Mouse (Mus musculus): ENCODE results near the gene Trrap. TPM values are rescaled to one million over a fixed set of nuclear protein-coding genes. Genes with fewer than 3 reads are reported as not detected.
A peak's percentile ranks its signal among the peaks of the same experiment; 100 is the strongest.

Trrap gene
- polyA plus RNA-seq (2012; ENCODE audit: insufficient read depth, insufficient read length, missing spikeins), result 61.1 and 64.8 TPM in 2 replicates

DNA sequence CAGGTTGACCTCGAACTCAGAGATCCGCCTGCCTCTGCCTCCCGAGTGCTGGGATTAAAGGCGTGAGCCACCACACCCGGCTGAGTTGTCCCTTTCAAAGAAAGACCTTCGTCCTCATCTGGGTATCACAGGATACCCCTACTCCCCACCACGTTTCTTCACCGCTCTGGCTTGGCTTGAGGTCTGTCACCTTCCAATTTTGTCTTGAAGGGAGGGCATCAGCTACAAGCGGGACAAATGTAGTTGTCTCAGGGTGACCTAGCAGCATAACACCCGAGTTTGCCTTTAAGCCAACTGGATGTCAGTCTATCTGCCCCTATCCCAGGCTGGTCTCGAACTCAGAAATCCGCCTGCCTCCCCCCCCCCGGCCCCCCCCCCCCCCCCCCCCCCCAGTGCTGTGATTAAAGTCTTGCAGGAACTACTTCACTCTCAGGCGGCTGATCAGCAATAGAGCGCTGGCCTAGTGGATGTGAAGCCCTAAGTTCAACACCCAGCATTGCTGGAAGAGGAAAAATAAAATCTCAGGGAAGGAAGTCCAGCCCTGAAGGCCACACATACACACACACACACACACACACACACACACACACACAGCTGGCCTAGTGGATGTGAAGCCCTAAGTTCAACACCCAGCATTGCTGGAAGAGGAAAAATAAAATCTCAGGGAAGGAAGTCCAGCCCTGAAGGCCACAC lies at the start of gene Trrap:
TSS of gene Trrap (plus strand) at position 627 of the 693 bp plus-strand sequence.
- H3K4me1 ChIP-seq (ENCODE audit: control insufficient read depth, insufficient read depth, low read length), result peaks cover 25% of the 10 kb centered on the region
- H3K4me3 ChIP-seq (ENCODE audit: insufficient read depth, low read length), result peak within 1 kb of the TSS; percentile 98
- H3K27ac ChIP-seq (ENCODE audit: insufficient read depth, low read depth, low read length), result peak within 1 kb of the TSS; percentile 83

DNA sequence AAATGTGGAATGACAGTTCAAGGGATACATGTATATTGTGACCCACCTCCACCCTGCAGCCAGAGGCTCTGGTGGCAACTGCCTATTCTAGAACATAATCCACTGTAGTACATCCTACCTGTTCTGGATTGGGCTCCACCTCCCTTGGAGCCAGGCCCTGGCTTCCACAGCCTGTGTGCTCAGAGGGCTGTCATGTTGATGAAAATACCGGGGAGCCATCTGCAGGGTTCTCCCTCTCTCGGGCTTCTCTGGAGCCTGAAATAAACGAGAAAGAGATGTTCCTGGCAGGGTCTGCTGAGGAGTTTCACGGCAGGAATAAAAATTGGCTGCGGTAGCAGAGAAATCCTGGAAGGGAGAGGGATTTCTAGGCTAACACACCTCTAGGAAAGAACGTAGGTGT lies 47.8 kb upstream of the Trrap start:
- no peak overlapping the region for H3K4me3 ChIP-seq (ENCODE audit: insufficient read depth, low read length)
- H3K27ac ChIP-seq (ENCODE audit: insufficient read depth, low read depth, low read length), result no peak overlapping the region
- H3K4me1 ChIP-seq (ENCODE audit: control insufficient read depth, insufficient read depth, low read length), result no peaks in the 10 kb centered on the region
- TF ChIP-seq CTCF (IDR thresholded peaks at IDR 0.05; ENCODE audit: low read depth, low read length) (no peak), POLR2A (IDR thresholded peaks at IDR 0.05; ENCODE audit: borderline replicate concordance, low read depth, low read length) (no peak)

DNA sequence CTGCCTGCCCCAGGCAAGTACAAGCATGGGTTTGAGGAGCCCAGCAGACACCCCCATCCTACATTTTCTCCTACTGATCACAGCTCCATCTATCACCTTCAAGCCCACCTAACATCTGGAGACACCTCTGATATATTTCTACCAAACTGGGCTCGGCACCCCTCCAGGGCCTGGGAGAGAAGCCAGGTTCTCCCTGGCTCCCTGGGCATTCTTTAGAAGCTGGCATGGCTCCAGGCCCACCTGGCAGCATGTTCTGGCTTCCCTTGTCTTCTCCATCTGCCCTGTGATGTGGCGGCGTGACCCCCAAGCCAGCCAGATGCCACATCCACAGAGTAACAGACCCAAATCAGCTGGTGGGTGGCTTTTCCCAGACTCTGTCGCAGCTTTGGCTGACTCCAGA lies 47.3 kb upstream of the Trrap start:
- TF ChIP-seq CTCF (IDR thresholded peaks at IDR 0.05; ENCODE audit: low read depth, low read length) (no peak), POLR2A (IDR thresholded peaks at IDR 0.05; ENCODE audit: borderline replicate concordance, low read depth, low read length) (no peak)
- Histone ChIP-seq H3K4me3 (ENCODE audit: insufficient read depth, low read length) (no peak overlapping the region), H3K4me1 (ENCODE audit: control insufficient read depth, insufficient read depth, low read length) (no peaks in the 10 kb centered on the region), H3K27ac (ENCODE audit: insufficient read depth, low read depth, low read length) (no peak overlapping the region)

DNA sequence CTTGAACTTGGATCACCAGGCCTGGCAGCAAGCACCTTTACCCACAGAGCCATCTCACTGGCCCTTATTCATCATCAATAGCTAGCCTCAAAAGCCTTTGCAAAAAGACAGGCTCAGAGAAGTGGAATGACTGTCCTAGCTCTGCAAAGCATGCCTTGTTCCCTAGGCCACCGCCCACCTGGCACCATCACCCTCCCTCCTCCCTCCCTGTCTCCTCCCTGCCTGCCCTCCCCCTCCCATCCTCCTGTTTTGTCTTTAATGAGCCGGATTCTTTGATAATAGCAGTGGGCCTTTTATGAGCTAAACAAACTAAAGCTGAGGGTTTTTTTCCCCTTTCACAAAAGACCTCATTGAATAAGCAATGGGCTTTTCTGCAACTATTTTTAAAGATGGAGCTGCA lies 42.6 kb upstream of the Trrap start:
- Histone ChIP-seq H3K4me1 (ENCODE audit: control insufficient read depth, insufficient read depth, low read length) (no peaks in the 10 kb centered on the region), H3K27ac (ENCODE audit: insufficient read depth, low read depth, low read length) (no peak overlapping the region), H3K4me3 (ENCODE audit: insufficient read depth, low read length) (no peak overlapping the region)
- TF ChIP-seq POLR2A (IDR thresholded peaks at IDR 0.05; ENCODE audit: borderline replicate concordance, low read depth, low read length), result no peak
- TF ChIP-seq CTCF (IDR thresholded peaks at IDR 0.05; ENCODE audit: low read depth, low read length), result no peak

DNA sequence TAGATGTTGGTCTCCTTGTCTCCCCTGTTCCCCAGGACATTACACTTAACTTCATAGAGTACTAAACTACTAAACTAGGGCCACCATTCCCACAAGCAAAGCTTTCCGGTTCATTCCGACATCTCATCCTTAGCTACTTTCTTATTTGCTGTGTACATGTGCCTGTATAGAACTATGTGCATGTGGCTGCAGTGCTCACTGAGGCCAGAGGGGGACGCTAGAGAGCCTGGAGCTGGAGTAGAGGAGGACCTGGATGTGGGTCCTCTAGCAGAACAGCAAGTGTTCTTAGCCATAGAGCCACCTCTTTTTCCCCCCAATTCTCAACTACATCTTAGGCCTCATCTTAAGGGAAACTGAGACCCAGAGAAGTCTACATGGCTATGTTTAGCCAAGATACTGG lies 42.0 kb upstream of the Trrap start:
- no peak overlapping the region for H3K4me3 ChIP-seq (ENCODE audit: insufficient read depth, low read length)
- TF ChIP-seq CTCF (IDR thresholded peaks at IDR 0.05; ENCODE audit: low read depth, low read length), result no peak
- TF ChIP-seq POLR2A (IDR thresholded peaks at IDR 0.05; ENCODE audit: borderline replicate concordance, low read depth, low read length), result no peak
- no peaks in the 10 kb centered on the region for H3K4me1 ChIP-seq (ENCODE audit: control insufficient read depth, insufficient read depth, low read length)
- H3K27ac ChIP-seq (ENCODE audit: insufficient read depth, low read depth, low read length), result no peak overlapping the region

DNA sequence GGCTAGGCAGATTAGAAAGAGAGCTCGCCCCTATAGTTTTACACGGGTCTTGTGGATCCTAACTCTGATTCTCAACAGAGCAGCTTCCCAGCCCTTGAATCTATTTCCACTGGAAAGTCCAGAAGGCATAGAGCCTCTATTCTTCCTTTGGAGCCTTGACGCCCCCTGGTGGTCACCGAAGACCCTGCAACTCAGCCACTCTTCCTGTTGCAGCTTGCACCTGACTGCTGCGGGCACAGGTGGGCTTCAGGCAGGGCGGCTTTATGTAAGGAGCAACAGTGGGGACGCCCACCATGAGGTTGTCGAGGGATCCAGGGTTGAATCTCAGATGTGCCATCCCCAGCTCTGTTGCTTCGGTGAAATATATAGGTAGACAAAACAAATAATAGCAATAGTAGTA lies 40.4 kb upstream of the Trrap start:
- H3K27ac ChIP-seq (ENCODE audit: insufficient read depth, low read depth, low read length), result no peak overlapping the region
- TF ChIP-seq CTCF (IDR thresholded peaks at IDR 0.05; ENCODE audit: low read depth, low read length) (peak; percentile 87), POLR2A (IDR thresholded peaks at IDR 0.05; ENCODE audit: borderline replicate concordance, low read depth, low read length) (no peak)
- no peaks in the 10 kb centered on the region for H3K4me1 ChIP-seq (ENCODE audit: control insufficient read depth, insufficient read depth, low read length)
- no peak overlapping the region for H3K4me3 ChIP-seq (ENCODE audit: insufficient read depth, low read length)

DNA sequence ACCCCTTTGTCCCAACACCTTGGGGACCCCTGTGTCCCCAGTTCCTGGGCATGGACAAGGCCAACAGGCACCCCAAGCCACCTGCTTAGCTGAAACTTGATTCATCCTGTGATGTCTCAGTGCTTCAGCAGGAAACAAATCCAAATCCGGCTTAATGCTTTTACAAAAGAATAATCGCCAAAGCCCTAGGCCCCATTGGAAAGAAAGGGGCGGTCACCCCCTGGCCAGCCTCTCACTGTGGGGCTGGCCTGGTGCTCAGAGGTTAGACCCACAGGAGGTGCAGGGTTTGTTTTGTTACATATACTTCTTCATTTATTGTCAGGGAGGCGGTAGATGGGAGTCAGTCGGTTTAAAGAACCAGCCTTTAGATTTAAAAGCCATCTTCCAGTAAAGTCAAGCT lies 39.3 kb upstream of the Trrap start:
- no peak overlapping the region for H3K4me3 ChIP-seq (ENCODE audit: insufficient read depth, low read length)
- no peak overlapping the region for H3K27ac ChIP-seq (ENCODE audit: insufficient read depth, low read depth, low read length)
- TF ChIP-seq CTCF (IDR thresholded peaks at IDR 0.05; ENCODE audit: low read depth, low read length), result no peak
- TF ChIP-seq POLR2A (IDR thresholded peaks at IDR 0.05; ENCODE audit: borderline replicate concordance, low read depth, low read length), result no peak
- no peaks in the 10 kb centered on the region for H3K4me1 ChIP-seq (ENCODE audit: control insufficient read depth, insufficient read depth, low read length)

DNA sequence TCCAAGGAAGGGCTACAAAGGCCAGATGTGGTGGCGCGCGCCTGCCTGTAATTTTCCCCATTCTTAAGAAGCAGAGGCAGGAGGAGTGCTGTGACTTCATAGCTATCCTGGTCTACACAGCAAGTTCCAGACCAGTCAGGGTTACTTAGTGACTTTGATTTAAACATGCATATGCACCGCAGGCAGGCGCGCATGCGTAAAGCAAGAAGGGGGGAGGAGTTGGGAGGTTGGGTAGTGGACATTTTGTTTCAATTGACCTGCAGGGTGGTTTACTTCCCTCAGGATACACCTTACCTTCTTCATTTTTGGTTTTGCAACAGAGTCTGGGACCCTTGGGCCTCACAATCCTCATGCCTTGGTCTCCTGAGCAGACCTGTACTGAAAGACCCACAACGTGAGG lies 38.3 kb upstream of the Trrap start:
- no peak for TF ChIP-seq POLR2A (IDR thresholded peaks at IDR 0.05; ENCODE audit: borderline replicate concordance, low read depth, low read length)
- TF ChIP-seq CTCF (IDR thresholded peaks at IDR 0.05; ENCODE audit: low read depth, low read length), result no peak
- Histone ChIP-seq H3K27ac (ENCODE audit: insufficient read depth, low read depth, low read length) (no peak overlapping the region), H3K4me1 (ENCODE audit: control insufficient read depth, insufficient read depth, low read length) (no peaks in the 10 kb centered on the region), H3K4me3 (ENCODE audit: insufficient read depth, low read length) (no peak overlapping the region)

DNA sequence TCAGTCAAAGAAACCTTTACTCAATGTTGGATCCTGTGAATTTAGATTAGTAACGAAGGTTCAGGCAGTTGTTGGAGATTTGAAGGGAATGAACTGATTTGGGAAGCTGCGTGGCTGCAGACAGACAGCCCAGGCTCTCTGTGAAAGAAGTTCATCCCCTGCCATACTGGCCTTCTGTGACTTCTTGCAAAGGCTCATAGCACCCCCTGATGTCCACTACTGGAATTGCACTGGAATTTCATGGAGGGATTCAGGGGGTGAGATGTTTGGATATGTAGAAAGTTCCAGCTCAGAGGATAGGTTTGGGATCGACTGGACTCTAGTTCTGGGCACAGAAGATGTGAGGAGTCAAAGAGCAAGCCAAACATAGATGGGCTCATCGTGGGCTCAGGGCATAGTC lies 33.6 kb upstream of the Trrap start:
- TF ChIP-seq CTCF (IDR thresholded peaks at IDR 0.05; ENCODE audit: low read depth, low read length), result peak; percentile 52
- no peak for TF ChIP-seq POLR2A (IDR thresholded peaks at IDR 0.05; ENCODE audit: borderline replicate concordance, low read depth, low read length)
- no peak overlapping the region for H3K4me3 ChIP-seq (ENCODE audit: insufficient read depth, low read length)
- no peaks in the 10 kb centered on the region for H3K4me1 ChIP-seq (ENCODE audit: control insufficient read depth, insufficient read depth, low read length)
- no peak overlapping the region for H3K27ac ChIP-seq (ENCODE audit: insufficient read depth, low read depth, low read length)

DNA sequence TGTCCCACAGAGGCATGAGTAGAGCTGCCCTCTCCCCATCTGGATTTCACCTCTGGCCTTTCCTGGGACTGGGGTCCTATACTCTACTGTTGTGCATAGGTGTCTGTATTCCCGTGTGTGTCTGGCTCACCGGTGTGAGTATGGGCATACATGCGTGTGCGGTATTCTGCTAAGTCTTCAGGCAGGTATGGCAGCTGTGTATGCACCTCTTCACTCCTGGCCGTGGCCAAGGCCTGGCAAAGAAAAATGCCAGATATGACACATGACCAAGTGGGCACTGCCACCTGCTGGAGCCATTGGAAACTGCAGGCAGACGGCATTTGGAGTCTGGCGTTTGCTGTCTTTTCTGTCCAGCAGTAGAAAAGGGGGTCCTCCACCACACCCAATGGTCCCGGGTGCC lies 32.6 kb upstream of the Trrap start:
- Histone ChIP-seq H3K4me1 (ENCODE audit: control insufficient read depth, insufficient read depth, low read length) (no peaks in the 10 kb centered on the region), H3K4me3 (ENCODE audit: insufficient read depth, low read length) (no peak overlapping the region), H3K27ac (ENCODE audit: insufficient read depth, low read depth, low read length) (no peak overlapping the region)
- TF ChIP-seq POLR2A (IDR thresholded peaks at IDR 0.05; ENCODE audit: borderline replicate concordance, low read depth, low read length) (no peak), CTCF (IDR thresholded peaks at IDR 0.05; ENCODE audit: low read depth, low read length) (peak; percentile 89)

DNA sequence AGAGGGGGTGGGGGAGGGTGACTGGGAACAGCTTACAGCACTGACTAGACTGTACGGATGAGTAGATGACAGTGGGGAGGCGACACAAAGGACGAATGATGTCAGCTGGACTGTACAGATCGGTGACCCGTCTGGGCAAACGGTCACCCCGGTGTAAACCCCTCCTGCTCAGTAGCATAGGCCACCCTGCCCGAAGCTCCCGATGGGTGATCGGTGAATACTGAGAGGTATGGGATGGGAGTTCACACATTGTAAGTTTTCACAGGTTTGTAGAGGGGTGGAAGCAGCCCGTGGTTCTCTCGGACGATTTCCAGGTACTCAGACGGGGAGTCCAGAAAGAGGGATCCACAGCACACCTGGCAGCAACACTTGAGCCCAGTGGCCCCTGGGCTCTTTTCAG lies 30.4 kb upstream of the Trrap start:
- H3K4me3 ChIP-seq (ENCODE audit: insufficient read depth, low read length), result no peak overlapping the region
- H3K4me1 ChIP-seq (ENCODE audit: control insufficient read depth, insufficient read depth, low read length), result no peaks in the 10 kb centered on the region
- TF ChIP-seq POLR2A (IDR thresholded peaks at IDR 0.05; ENCODE audit: borderline replicate concordance, low read depth, low read length) (no peak), CTCF (IDR thresholded peaks at IDR 0.05; ENCODE audit: low read depth, low read length) (no peak)
- H3K27ac ChIP-seq (ENCODE audit: insufficient read depth, low read depth, low read length), result no peak overlapping the region

Measured in bone marrow macrophage, adult 2 months (primary cell).